Mouse (Mus musculus): ENCODE results near the gene Klhl11.

GRCm38 (mm10) chr11:100493771-100494170, 21.2 kb upstream of the Klhl11 start:
- no peak for TF ChIP-seq CTCF (IDR thresholded peaks at IDR 0.05; ENCODE audit: low read depth, low read length)
- TF ChIP-seq POLR2A (IDR thresholded peaks at IDR 0.05; ENCODE audit: borderline replicate concordance, low read depth, low read length): no peak
